Mouse (Mus musculus) erythroblast, embryonic 14.5 days (primary cell): ENCODE measurements around the gene Hoxa4.

Experiments
- GATA1 ChIP-seq: IDR thresholded peaks from 2 replicates; pipeline ENCODE4 v1.6.1; 2012; ENCODE audit warnings: low read length, inconsistent platforms, mixed read lengths
- TAL1 ChIP-seq: IDR thresholded peaks from 3 replicates; pipeline ENCODE4 v1.6.1; 2012; ENCODE audit warnings: low read length, inconsistent platforms, mixed read lengths

GRCm38 (mm10) chr6:52221337-52221992, 29.9 kb upstream of the Hoxa4 start, which contains the start of gene Hoxa7:
- TF ChIP-seq TAL1 (no peak), GATA1 (no peak)
